Mouse (Mus musculus) midbrain, embryonic 10.5 days (tissue): ENCODE results near the gene Arhgap17. TPM values are rescaled to one million over a fixed set of nuclear protein-coding genes. Genes with fewer than 3 reads are reported as not detected.

ENCODE experiments used
- DNase-seq: peaks from one replicate; pipeline ENCODE4 v3.0.0-alpha.2; 2017; ENCODE audit warnings: low spot score
- H3K27ac ChIP-seq: fragments of 300-500 bp; sonication (generic); replicated peaks from 2 replicates; pipeline ENCODE4 v1.5.1; 2016; ENCODE audit warnings: mild to moderate bottlenecking
- H3K27me3 ChIP-seq: fragments of 300-500 bp; sonication (generic); 2 replicates; pipeline ENCODE4 v1.6.1; 2016; ENCODE audit warnings: low read depth, mild to moderate bottlenecking; ENCODE audit not compliant: poor library complexity, severe bottlenecking
- H3K36me3 ChIP-seq: fragments of 300-500 bp; sonication (generic); 2 replicates; pipeline ENCODE4 v1.6.1; 2016; ENCODE audit warnings: mild to moderate bottlenecking, moderate library complexity
- H3K4me1 ChIP-seq: fragments of 300-500 bp; sonication (generic); 2 replicates; pipeline ENCODE4 v1.6.1; 2016
- H3K4me3 ChIP-seq: fragments of 300-500 bp; sonication (generic); 2 replicates; pipeline ENCODE4 v1.5.1; 2016; ENCODE audit warnings: mild to moderate bottlenecking, moderate library complexity
- H3K9me3 ChIP-seq: fragments of 300-500 bp; sonication (generic); replicated peaks from 2 replicates; pipeline ENCODE4 v1.6.1; 2016; ENCODE audit warnings: mild to moderate bottlenecking
- WGBS: fragments of 180-500 bp; shearing (Covaris S2); methylation state at CpG from one replicate; pipeline ENCODE4 v1.1.7; 2016; 5-methylcytosine and 5-hydroxymethylcytosine counted together
- polyA plus RNA-seq: library from polyadenylated mRNA; unstranded; fragments of >200 nt; fragmentation: Nextera tagmentation; extraction: Ambion mirVana; gene quantifications from 2 replicates; pipeline ENCODE4 v1.2.1, GENCODE M21; 2016

Gene Arhgap17
- polyA plus RNA-seq, 1 experiment from 2014 or later = 25.9 TPM

DNA sequence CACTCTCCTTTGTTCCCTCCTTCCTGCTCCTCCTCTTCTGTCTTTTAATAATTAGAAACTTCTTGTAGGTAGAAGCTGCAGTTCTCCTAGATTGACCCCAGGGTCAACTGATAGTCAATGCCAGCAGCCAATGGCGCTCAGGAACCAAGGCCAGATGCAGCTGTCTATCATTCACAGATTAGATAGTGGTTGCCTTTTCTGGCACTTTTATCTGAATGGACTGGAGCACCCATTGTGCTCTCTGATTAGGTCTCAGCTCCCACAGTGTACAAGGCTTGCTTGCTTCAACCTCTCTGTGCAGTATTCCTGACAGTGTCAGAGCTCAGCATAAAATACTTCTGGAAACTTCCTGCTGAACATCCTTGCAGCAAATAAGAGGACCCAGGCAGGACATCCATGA lies 124.9 kb downstream of the Arhgap17 start:
- no peak overlapping the region for H3K27ac ChIP-seq
- H3K4me1 ChIP-seq = no peaks in the 10 kb centered on the region
- no peaks in the 10 kb centered on the region for H3K27me3 ChIP-seq
- no peak overlapping the region for H3K4me3 ChIP-seq
- no peaks in the 10 kb centered on the region for H3K36me3 ChIP-seq
- H3K9me3 ChIP-seq = no peaks in the 10 kb centered on the region
- WGBS = 88% methylated on average over 1 of the region's 1 CpGs
- no peak for DNase-seq

DNA sequence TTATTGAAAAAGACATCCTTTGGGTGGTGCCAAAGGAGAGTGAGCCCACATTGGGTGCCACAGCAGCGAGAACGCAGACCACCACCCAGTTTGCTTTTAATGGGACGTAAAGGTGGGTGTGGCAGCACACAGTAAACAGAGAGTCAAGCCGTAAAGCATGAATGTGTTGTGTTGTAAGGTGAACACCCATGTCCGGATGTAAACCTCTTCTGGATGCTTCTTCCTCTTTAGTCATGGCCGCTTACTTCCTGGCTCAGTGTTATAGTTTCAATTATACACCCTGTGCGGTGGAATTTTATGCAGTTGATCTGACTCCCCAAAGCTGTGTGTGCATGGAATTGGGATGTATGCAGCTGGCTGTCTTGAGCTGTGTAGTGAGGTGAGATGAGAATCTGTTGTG lies 127.5 kb downstream of the Arhgap17 start:
- no peak overlapping the region for H3K27ac ChIP-seq
- H3K4me3 ChIP-seq = no peak overlapping the region
- H3K4me1 ChIP-seq = peaks cover 7% of the 10 kb centered on the region
- H3K9me3 ChIP-seq = no peaks in the 10 kb centered on the region
- H3K36me3 ChIP-seq = no peaks in the 10 kb centered on the region
- no peak for DNase-seq
- WGBS = 92% methylated on average over 7 of the region's 7 CpGs
- H3K27me3 ChIP-seq = no peaks in the 10 kb centered on the region

DNA sequence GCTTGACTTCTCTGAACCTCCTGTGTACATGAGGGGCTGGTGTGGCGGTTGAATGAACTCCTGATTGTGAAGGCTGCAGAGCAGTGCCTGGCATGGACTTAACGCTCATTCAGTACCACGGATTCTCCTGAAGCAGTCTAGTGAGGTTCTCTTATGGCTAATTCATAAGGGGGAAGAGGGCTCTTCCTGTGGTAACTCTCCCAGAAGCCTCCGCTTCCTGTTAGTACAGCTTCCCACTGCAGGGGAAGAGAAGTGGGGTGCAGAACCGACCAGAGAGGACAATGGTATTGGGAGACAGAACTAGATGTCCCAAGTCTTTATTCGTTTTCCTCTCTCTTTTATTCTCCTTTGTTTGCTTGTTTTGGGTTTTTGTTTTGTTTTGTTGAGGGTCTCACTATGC lies 129.7 kb downstream of the Arhgap17 start:
- H3K4me3 ChIP-seq = no peak overlapping the region
- 81% methylated on average over 6 of the region's 6 CpGs for WGBS
- DNase-seq = no peak

DNA sequence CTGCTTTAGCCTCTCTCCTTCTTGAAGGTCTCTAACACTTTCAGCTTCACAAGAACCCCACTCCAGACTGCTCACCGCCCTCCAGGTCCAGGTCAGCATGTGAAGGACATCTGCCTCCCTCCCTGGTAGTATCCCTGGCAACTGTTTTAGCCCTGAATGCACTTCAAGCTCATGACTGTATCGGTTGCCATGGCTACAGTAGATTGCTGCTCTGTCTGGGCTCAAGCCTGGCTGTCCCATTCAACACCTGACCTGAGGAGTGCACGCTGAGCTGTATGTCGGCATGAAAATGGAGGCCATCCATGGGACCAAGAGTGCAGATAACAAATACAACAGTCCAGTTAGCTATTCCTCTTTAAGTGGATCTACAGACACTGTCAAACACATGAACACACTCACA lies 131.1 kb downstream of the Arhgap17 start:
- Histone ChIP-seq H3K36me3 (no peaks in the 10 kb centered on the region), H3K4me1 (peaks cover 7% of the 10 kb centered on the region), H3K27ac (no peak overlapping the region), H3K4me3 (no peak overlapping the region), H3K27me3 (no peaks in the 10 kb centered on the region), H3K9me3 (no peaks in the 10 kb centered on the region)
- DNase-seq = no peak
- WGBS = 75% methylated on average over 4 of the region's 4 CpGs

More for the DNA sequence above, 129.7 kb downstream of the Arhgap17 start:
- Histone ChIP-seq H3K4me1 (peaks cover 7% of the 10 kb centered on the region), H3K27me3 (no peaks in the 10 kb centered on the region), H3K9me3 (no peaks in the 10 kb centered on the region), H3K36me3 (no peaks in the 10 kb centered on the region), H3K27ac (no peak overlapping the region)

DNA sequence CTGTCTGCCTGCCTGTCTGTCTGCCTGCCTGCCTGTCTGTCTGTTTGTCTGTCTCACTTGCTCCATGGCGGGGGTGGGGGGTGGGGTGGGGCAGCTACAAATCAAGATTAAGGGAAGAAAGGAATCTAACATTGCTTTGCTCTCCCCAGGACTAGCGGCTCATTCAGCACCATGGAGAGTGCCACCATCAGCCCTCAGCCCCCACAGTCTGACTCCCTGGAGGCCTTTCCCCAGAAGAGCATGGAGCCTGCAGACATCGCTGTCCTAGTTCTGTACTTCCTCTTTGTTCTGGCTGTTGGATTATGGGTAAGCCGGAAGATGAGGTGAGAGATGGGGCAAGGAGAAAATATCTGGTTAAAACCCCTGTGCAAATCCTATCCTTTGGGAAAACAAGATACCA lies 134.3 kb downstream of the Arhgap17 start:
- DNase-seq = peak; percentile 36
- Histone ChIP-seq H3K4me1 (peaks cover 7% of the 10 kb centered on the region), H3K27me3 (no peaks in the 10 kb centered on the region), H3K27ac (no peak overlapping the region), H3K9me3 (no peaks in the 10 kb centered on the region), H3K36me3 (no peaks in the 10 kb centered on the region), H3K4me3 (no peak overlapping the region)
- WGBS = 29% methylated on average over 4 of the region's 4 CpGs

Other genes with a start within 250 kb of the Arhgap17 start
- gene Tnrc6a, start 246.0 kb downstream of the Arhgap17 start, polyA plus RNA-seq = 57.2 and 58.2 TPM in 2 replicates
- 0.26 and 0.27 TPM in 2 replicates for gene Slc5a11, start 155.1 kb downstream of the Arhgap17 start, polyA plus RNA-seq
- 59.3 and 61.0 TPM in 2 replicates for gene Lcmt1, start 131 bp downstream of the Arhgap17 start, polyA plus RNA-seq
- 0.41 and 1.1 TPM in 2 replicates for gene Aqp8, start 92.4 kb upstream of the Arhgap17 start, polyA plus RNA-seq
- 4.6 and 6.5 TPM in 2 replicates for gene Zkscan2, start 130.5 kb upstream of the Arhgap17 start, polyA plus RNA-seq